Mouse (Mus musculus): ENCODE data around the gene Cby3. TPM values are rescaled to one million over a fixed set of nuclear protein-coding genes. Genes with fewer than 3 reads are reported as not detected.

The Cby3 gene
- not detected for total RNA-seq (2023)

GRCm38 (mm10) chr11:50354162-50354561, at the start of gene Cby3:
TSS of gene Cby3 (plus strand) at chr11:50354462.

GRCm38 (mm10) chr11:50325496-50326301, 28.6 kb upstream of the Cby3 start, which contains the start of gene Canx:
TSS of gene Canx (minus strand) at chr11:50325673.

GRCm38 (mm10) chr11:50376911-50377891, 22.9 kb downstream of the Cby3 start, which contains the start of gene Hnrnph1:
TSS of gene Hnrnph1 (plus strand) at chr11:50376990.

Other genes with a start within 250 kb of the Cby3 start
- gene Tbc1d9b, start 223.1 kb upstream of the Cby3 start, total RNA-seq (2023), result 68.4 TPM
- 3.6 TPM for gene Mrnip, start 180.0 kb upstream of the Cby3 start, total RNA-seq (2023)
- gene Sqstm1, start 143.6 kb upstream of the Cby3 start, total RNA-seq (2023), result 452 TPM
- 5.0 TPM for gene Mgat4b, start 143.6 kb upstream of the Cby3 start, total RNA-seq (2023)
- gene Ltc4s, start 115.8 kb upstream of the Cby3 start, total RNA-seq (2023), result not detected
- gene Maml1, start 62.2 kb upstream of the Cby3 start, total RNA-seq (2023), result 44.9 TPM
- 163 TPM for gene Canx, start 28.8 kb upstream of the Cby3 start, total RNA-seq (2023)
- 1,093 TPM for gene Hnrnph1, start 22.5 kb downstream of the Cby3 start, total RNA-seq (2023)
- gene Rufy1, start 76.7 kb downstream of the Cby3 start, total RNA-seq (2023), result 20.9 TPM
- 3.1 TPM for gene Adamts2, start 247.6 kb downstream of the Cby3 start, total RNA-seq (2023)

Data from CD4-positive naive resting alpha-beta T cell, adult 57 days (primary cell).